Mouse (Mus musculus): ENCODE data around the gene Hist2h2aa1. TPM values are rescaled to one million over a fixed set of nuclear protein-coding genes. Genes with fewer than 3 reads are reported as not detected.
"Not testable (repeated sequence)": the region's sequence is repeated elsewhere in the genome, so short reads cannot be mapped to it uniquely, and the experiment has no call there.

Gene Hist2h2aa1
- polyA plus RNA-seq (2012; ENCODE audit: insufficient read depth, low replicate concordance) = 57.2 and 67.0 TPM in 2 replicates

DNA sequence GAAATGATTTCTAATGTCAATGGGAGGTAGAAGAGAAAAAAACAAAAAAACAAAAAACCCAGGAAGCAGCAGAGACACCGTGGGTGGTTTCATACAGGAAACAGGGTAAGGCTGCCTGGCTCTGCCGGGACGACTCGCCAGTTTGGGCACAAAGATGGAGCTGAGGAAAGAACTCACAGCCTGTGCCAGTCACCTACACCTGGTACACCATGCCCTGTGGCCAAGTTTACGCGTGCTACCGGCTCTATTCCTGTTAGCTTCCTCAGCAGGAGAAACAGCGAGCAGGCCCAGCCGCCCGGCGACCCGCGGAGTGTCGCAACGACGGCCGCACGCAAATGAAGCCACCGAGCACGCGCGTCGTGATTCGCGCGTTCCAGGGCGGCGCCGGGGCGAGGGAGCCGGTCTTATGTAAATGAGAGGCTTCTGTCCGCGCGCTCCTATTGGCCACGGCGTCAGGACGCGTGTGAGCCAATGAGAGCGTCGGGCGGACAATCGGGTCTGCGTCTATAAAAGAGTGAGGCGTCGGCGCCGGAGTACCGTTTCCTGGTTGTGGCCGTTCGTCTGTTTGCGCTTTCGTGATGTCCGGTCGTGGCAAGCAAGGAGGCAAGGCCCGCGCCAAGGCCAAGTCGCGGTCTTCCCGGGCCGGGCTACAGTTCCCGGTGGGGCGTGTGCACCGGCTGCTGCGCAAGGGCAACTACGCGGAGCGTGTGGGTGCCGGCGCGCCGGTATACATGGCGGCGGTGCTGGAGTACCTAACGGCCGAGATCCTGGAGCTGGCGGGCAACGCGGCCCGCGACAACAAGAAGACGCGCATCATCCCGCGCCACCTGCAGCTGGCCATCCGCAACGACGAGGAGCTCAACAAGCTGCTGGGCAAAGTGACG is at the start of gene Hist2h2aa1:
Gene Hist2h2aa1 (plus strand): TSS at position 495 of the 884 bp plus-strand sequence.
- not testable (repeated sequence) for H3K36me3 ChIP-seq (replicated peaks; ENCODE audit: low read length)

DNA sequence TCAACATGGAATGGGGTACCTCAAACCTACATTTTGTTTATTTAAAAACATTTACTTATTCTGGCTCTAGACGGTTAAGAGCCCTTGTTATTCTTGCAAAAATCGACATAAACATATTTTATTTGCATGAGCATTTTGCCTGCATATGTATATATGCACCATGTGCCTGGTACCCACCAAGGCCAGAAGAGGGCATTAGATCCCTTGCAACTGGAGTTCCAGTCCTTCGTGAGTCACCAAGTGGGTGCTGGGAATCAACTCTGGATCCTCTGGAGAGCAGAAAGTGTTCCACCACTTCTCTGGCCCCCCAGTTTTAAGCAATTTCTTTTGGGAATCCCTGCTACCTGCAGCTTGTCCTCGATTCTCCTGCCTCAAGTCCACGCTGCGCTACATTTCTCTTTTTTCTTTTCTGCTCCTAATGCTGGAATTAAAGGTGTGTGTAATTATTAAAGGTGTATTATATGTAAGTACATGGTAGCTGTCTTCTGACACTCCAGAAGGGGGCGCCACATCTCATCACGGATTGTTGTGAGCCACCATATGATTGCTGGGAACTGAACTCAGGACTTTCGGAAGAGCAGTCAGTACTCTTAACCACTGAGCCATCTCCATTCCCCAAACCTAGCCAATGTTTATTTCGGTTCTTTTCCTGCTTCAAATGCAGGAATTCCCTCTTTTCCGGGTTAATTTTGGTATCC is 49.5 kb upstream of the Hist2h2aa1 start:
- Histone ChIP-seq H3K9me3 (peaks cover 5% of the 10 kb centered on the region; the same call in 1 of the 2 replicates), H3K36me3 (replicated peaks; ENCODE audit: low read length) (peaks cover 30% of the 10 kb centered on the region), H3K4me1 (peaks cover 69% of the 10 kb centered on the region), H3K4me3 (replicated peaks) (no peak overlapping the region), H3K27me3 (replicated peaks) (peaks cover 8% of the 10 kb centered on the region)
- no peak for TF ChIP-seq FLI1 (IDR thresholded peaks at IDR 0.05; ENCODE audit: low read length)
- no peak for TF ChIP-seq GATA1 (IDR thresholded peaks at IDR 0.05; ENCODE audit: borderline replicate concordance, low read length)

More for the DNA sequence above, at the start of gene Hist2h2aa1:
- not testable (repeated sequence) for H3K27me3 ChIP-seq (replicated peaks); H3K9me3 ChIP-seq
- Histone ChIP-seq H3K4me3 (replicated peaks) (peak within 1 kb of the TSS; percentile 94), H3K4me1 (peaks cover 54% of the 10 kb centered on the region)

DNA sequence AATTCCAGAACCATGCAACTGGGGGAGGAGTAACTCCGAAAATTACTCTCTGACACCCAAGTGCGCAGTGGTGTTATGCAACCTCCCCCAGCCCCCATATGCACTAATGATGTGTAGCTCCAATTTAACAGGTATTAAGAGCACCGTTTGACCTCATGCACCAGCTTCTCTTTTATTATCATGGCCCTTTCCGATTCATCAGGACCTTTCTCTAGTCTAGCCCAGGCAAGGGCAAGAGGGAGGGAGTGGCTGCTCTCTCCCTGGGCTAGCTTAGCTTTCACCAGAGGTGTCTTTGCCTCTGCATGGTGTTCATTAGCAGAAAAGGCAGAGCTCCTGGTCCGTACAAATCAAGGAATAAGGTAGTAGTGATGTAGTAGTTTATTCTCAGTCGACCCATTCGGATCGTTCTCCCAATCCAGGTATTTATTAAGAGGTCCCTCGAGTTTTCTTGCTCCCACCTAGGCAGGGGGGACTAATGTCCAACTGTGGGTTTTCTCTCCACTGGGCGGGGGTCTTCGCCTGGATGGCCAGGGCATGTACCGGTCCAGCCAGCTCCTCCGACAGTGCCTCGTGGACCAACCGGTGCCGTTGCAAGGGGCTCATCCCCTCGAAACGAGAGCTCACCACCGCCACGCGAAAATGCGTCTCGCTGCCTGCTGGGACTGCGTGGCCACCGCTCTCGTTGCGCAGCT is 48.7 kb upstream of the Hist2h2aa1 start:
- Histone ChIP-seq H3K36me3 (replicated peaks; ENCODE audit: low read length) (peaks cover 29% of the 10 kb centered on the region), H3K4me3 (replicated peaks) (peak overlapping the region; percentile 94), H3K9me3 (peaks cover 5% of the 10 kb centered on the region; the same call in 1 of the 2 replicates), H3K4me1 (peaks cover 65% of the 10 kb centered on the region), H3K27me3 (replicated peaks) (peaks cover 8% of the 10 kb centered on the region)
- no peak for TF ChIP-seq GATA1 (IDR thresholded peaks at IDR 0.05; ENCODE audit: borderline replicate concordance, low read length)
- TF ChIP-seq FLI1 (IDR thresholded peaks at IDR 0.05; ENCODE audit: low read length) = no peak

DNA sequence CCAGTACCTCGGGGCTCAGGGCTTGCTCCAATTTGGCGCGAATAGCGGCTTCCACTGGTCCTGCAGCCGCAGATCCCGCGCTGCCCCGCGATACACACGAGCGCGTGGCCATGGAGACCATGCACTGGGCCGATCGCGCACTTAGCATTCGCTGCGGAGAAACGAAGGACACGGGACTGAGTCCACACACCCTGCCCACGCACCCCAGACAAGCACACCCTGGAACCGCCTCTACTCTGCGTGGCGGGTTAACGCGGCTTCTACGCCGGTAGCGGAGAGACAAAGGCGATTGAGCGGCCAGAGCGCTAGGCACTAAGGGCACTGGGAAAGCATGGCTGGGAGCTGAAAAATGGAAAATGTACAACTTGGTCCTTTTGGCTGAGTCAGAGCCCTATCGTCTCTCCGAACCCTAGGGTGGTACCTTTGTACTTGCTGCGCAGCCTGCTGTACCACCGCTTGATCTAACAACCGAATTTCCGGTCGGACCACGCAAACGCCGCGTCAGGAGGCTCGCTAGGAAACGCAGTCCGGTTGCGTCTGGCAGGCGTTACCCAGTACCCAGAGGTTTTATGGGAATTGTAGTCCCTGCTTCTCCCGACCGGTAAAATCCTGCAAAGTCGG is 48.1 kb upstream of the Hist2h2aa1 start:
- peaks cover 8% of the 10 kb centered on the region for H3K27me3 ChIP-seq (replicated peaks)
- H3K4me3 ChIP-seq (replicated peaks) = peak overlapping the region; percentile 94
- H3K4me1 ChIP-seq = peaks cover 60% of the 10 kb centered on the region
- H3K9me3 ChIP-seq = peaks cover 5% of the 10 kb centered on the region; the same call in 1 of the 2 replicates
- 0 out of 2 replicates have a peak, but pooled peaks have one; percentile 28 for TF ChIP-seq FLI1 (IDR thresholded peaks at IDR 0.05; ENCODE audit: low read length)
- no peak for TF ChIP-seq GATA1 (IDR thresholded peaks at IDR 0.05; ENCODE audit: borderline replicate concordance, low read length)
- peaks cover 27% of the 10 kb centered on the region for H3K36me3 ChIP-seq (replicated peaks; ENCODE audit: low read length)

DNA sequence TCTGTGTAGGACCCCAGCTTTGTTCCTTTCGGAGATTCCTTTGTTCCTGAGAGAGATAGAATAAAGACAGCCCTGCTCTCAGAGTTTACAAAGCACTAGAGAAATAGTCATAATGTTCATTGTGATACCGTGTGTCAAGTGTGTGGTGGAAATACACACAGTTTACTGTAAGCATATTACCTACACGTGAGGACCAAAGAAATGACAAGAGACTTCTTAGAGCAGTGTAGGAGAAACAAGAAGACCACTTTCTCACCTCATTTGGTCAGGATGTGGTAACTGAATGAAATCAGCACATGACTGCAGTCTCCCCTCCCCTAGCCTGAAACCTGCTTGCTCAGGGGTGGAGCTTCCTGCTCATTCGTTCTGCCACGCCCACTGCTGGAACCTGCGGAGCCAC is 47.1 kb upstream of the Hist2h2aa1 start:
- TF ChIP-seq GATA1 (IDR thresholded peaks at IDR 0.05; ENCODE audit: borderline replicate concordance, low read length) (no peak), FLI1 (IDR thresholded peaks at IDR 0.05; ENCODE audit: low read length) (no peak)
- H3K9me3 ChIP-seq = peaks cover 5% of the 10 kb centered on the region; the same call in 1 of the 2 replicates
- peaks cover 22% of the 10 kb centered on the region for H3K36me3 ChIP-seq (replicated peaks; ENCODE audit: low read length)
- peaks cover 4% of the 10 kb centered on the region for H3K27me3 ChIP-seq (replicated peaks)
- peaks cover 51% of the 10 kb centered on the region for H3K4me1 ChIP-seq
- peak overlapping the region; percentile 94 for H3K4me3 ChIP-seq (replicated peaks)

DNA sequence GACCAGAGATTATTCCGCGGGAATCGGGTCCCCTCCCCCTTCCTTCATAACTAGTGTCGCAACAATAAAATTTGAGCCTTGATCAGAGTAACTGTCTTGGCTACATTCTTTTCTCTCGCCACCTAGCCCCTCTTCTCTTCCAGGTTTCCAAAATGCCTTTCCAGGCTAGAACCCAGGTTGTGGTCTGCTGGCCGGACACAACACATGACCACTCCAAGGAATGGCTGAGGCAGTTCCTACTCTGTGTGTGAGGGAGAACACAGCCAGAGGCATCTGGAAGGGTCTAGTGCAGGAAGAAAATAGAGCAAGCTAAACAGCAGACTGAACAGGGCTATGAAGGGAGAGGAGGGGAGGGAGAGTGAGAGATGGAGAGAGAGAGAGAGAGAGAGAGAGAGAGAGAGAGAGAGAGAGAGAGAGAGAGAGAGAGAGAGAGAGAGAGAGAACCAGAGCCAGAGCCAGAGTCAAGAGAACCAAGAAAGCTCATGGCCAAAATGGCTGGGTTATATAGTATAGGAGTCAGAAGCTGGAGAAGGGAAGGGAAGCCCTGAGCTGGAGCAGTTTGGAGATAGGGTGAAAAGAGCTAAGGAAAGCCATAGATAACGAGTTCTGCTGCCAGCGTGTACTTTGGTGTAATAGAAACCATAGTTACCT is 46.6 kb upstream of the Hist2h2aa1 start:
- Histone ChIP-seq H3K36me3 (replicated peaks; ENCODE audit: low read length) (peaks cover 22% of the 10 kb centered on the region), H3K4me1 (peaks cover 46% of the 10 kb centered on the region)
- not testable (repeated sequence) for H3K27me3 ChIP-seq (replicated peaks); H3K4me3 ChIP-seq (replicated peaks); H3K9me3 ChIP-seq

DNA sequence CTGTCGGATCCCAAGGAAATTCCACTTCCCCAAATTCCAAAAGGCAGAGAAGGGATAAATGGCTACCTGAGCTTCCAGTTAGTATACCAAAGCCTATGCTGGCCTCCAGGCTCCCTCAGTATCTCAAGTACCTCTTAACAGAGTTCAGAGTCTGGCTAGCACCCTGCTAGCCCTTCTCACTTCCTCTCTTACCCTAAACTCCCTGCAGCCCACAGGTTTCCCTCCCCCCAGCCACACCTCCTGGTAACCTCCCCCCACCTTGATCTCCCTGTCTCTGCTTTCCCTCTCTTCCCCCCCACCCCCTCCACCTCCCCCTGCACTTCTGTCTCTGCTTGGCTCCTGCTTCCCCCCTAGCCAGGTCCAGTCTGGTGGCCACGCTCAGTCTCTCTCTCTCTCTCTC is 45.6 kb upstream of the Hist2h2aa1 start:
- no peak for TF ChIP-seq GATA1 (IDR thresholded peaks at IDR 0.05; ENCODE audit: borderline replicate concordance, low read length)
- no peak for TF ChIP-seq FLI1 (IDR thresholded peaks at IDR 0.05; ENCODE audit: low read length)
- Histone ChIP-seq H3K4me1 (peaks cover 42% of the 10 kb centered on the region), H3K27me3 (replicated peaks) (no peaks in the 10 kb centered on the region), H3K36me3 (replicated peaks; ENCODE audit: low read length) (peaks cover 15% of the 10 kb centered on the region), H3K4me3 (replicated peaks) (no peak overlapping the region), H3K9me3 (peaks cover 5% of the 10 kb centered on the region; the same call in 1 of the 2 replicates)

DNA sequence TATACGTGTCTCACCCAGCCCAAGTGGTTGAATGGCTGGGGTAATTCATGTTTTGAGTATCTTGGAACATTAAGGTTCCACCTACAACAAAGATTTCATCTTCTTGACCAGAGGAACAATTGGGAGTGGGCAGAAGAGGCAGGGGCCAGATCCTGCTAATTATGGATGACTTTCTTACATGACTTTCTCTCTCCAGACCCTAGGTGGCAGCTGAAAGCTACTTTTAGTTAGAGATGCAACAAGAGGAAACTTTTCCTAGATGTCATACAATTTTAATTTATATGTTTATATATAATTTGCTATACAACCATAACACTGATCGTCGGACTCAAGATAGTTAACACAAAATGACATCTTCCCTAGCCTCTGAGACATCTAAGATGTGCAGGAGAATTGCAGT is 37.5 kb upstream of the Hist2h2aa1 start:
- no peak overlapping the region for H3K4me3 ChIP-seq (replicated peaks)
- peaks cover 1% of the 10 kb centered on the region for H3K27me3 ChIP-seq (replicated peaks)
- peaks cover 7% of the 10 kb centered on the region for H3K9me3 ChIP-seq
- TF ChIP-seq GATA1 (IDR thresholded peaks at IDR 0.05; ENCODE audit: borderline replicate concordance, low read length) (no peak), FLI1 (IDR thresholded peaks at IDR 0.05; ENCODE audit: low read length) (no peak)
- H3K36me3 ChIP-seq (replicated peaks; ENCODE audit: low read length) = no peaks in the 10 kb centered on the region
- peaks cover 19% of the 10 kb centered on the region for H3K4me1 ChIP-seq

DNA sequence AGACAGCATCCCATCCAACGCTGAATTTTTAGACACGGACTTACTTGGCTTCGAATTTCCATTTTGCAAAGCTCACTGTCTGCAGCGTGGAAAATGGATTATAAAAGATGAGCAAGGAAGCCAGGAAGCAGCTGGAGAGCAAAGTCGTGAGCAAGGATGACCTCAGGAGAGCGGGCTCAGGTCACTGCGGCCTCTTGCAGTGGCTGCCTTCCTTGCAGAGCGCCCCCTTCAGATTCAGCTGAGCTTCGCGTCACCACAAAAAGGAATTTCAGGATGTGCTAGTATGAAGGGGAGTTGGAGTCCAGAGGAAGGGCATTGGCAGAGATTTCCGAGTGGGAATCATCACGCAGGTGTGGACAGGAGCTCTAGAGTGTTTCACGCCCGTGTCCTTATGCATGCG is 36.1 kb upstream of the Hist2h2aa1 start:
- H3K27me3 ChIP-seq (replicated peaks) = peaks cover 1% of the 10 kb centered on the region
- H3K4me1 ChIP-seq = peaks cover 19% of the 10 kb centered on the region
- no peak overlapping the region for H3K4me3 ChIP-seq (replicated peaks)
- no peaks in the 10 kb centered on the region for H3K36me3 ChIP-seq (replicated peaks; ENCODE audit: low read length)
- peaks cover 7% of the 10 kb centered on the region for H3K9me3 ChIP-seq
- TF ChIP-seq GATA1 (IDR thresholded peaks at IDR 0.05; ENCODE audit: borderline replicate concordance, low read length) = no peak
- TF ChIP-seq FLI1 (IDR thresholded peaks at IDR 0.05; ENCODE audit: low read length) = no peak

Measured in megakaryocyte, embryonic 14.5 days (primary cell).